Mouse (Mus musculus) olfactory bulb, adult 2 months (tissue): ENCODE results near the gene Amph.

Experiments
- CTCF ChIP-seq: fragments of 200-500 bp; IDR thresholded peaks from 2 replicates; pipeline ENCODE4 v1.5.1; 2012; ENCODE audit warnings: low read depth, mild to moderate bottlenecking, low read length, moderate library complexity; ENCODE audit not compliant: insufficient read depth
- POLR2A ChIP-seq: fragments of 200-500 bp; IDR thresholded peaks from 2 replicates; pipeline ENCODE4 v1.6.1; 2012; ENCODE audit warnings: mild to moderate bottlenecking, low read depth, low read length, moderate library complexity; ENCODE audit not compliant: insufficient read depth

- TF ChIP-seq CTCF (no peak), POLR2A (no peak)
These were observed 66.9 kb downstream of the Amph start for GRCm38 (mm10) chr13:19014825-19015375.
